ENCODE assay signal across 1 mouse cellular context in the genomic region with DNA sequence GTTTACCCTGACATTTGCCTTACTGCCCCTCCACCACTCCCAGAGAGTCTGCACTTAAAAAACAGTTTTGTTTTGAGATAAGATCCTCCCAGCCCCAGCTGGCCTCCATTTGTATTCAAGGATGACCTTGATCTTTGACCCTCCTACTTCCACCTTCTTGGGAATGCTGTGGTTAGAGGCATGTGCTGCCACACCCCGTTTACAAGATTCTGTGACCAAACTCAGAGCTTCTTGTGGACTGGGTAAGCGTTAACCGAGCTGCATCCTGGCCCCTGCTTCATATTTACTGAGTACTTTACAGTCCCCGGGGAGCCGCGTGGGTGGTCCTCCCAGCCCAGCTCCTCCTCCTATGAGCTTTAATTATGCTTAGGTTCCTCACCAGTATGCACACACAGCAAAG.
A peak's percentile ranks its signal among the peaks of the same experiment; 100 is the strongest.
TF ChIP-seq lines count a peak whose summit lies in the region.

No protein-coding gene starts in this region.

TF ChIP-seq in MEL, 35 proteins besides CTCF, POLR2A, EP300 and RAD21 (continued from another document):
- TF ChIP-seq GATA1 (IDR thresholded peaks at IDR 0.05; ENCODE audit: low read depth, low read length) = peak; percentile 47; the same call in 1 of the 2 replicates
- no peak for TF ChIP-seq KAT2A (conservative IDR thresholded peaks at IDR 0.05; ENCODE audit: low read depth, low read length)
- TF ChIP-seq MYC (IDR thresholded peaks at IDR 0.05; ENCODE audit: low read depth, low read length) = no peak
- no peak for TF ChIP-seq TAL1 (IDR thresholded peaks at IDR 0.05; ENCODE audit: low read length)
- peak; percentile 69 for TF ChIP-seq MXI1 (IDR thresholded peaks at IDR 0.05; ENCODE audit: low read depth, low read length)
- no peak for TF ChIP-seq POLR2AphosphoS2 (IDR thresholded peaks at IDR 0.05; ENCODE audit: low read length)
- TF ChIP-seq USF2 (IDR thresholded peaks at IDR 0.05; ENCODE audit: borderline replicate concordance in 1 of 2, insufficient read depth in 1 of 2, low read depth in 1 of 2, low read length in 2 of 2) = no peak
- TF ChIP-seq CHD1 (IDR thresholded peaks at IDR 0.05; ENCODE audit: low read depth, low read length) = no peak
- no peak for TF ChIP-seq SMC3 (IDR thresholded peaks at IDR 0.05; ENCODE audit: low read depth, low read length)
- TF ChIP-seq ZNF384 (IDR thresholded peaks at IDR 0.05; ENCODE audit: low read depth, low read length) = peak; percentile 29; the same call in 1 of the 2 replicates
- TF ChIP-seq ETS1 (IDR thresholded peaks at IDR 0.05; ENCODE audit: low read depth, low read length) = peak; percentile 75
- TF ChIP-seq ELF1 (IDR thresholded peaks at IDR 0.05; ENCODE audit: low read depth, low read length) = 0 out of 2 replicates have a peak, but pooled peaks have one; percentile 14
- TF ChIP-seq MYB (IDR thresholded peaks at IDR 0.05; ENCODE audit: low read depth, low read length) = no peak
- peak; percentile 74; the same call in 1 of the 2 replicates for TF ChIP-seq MAX (IDR thresholded peaks at IDR 0.05; ENCODE audit: low read length)
- TF ChIP-seq ZMIZ1 (IDR thresholded peaks at IDR 0.05; ENCODE audit: low read depth, low read length) = 0 out of 2 replicates have a peak, but pooled peaks have one; percentile 41
- no peak for TF ChIP-seq HCFC1 (IDR thresholded peaks at IDR 0.05; ENCODE audit: low read depth, low read length)
- no peak for TF ChIP-seq NRF1 (IDR thresholded peaks at IDR 0.05; ENCODE audit: insufficient read depth, low read depth, low read length, poor library complexity, severe bottlenecking)
- TF ChIP-seq TBP (IDR thresholded peaks at IDR 0.05; ENCODE audit: low read depth, low read length) = peak; percentile 38; the same call in 1 of the 2 replicates
- no peak for TF ChIP-seq MAFK (IDR thresholded peaks at IDR 0.05; ENCODE audit: borderline replicate concordance, low read depth, low read length)
- TF ChIP-seq MAZ (IDR thresholded peaks at IDR 0.05; ENCODE audit: low read depth, low read length) = 0 out of 2 replicates have a peak, but pooled peaks have one; percentile 33
- TF ChIP-seq GABPA (IDR thresholded peaks at IDR 0.05; ENCODE audit: low read depth, low read length) = no peak
- peak; percentile 24; the same call in 1 of the 2 replicates for TF ChIP-seq USF1 (IDR thresholded peaks at IDR 0.05; ENCODE audit: low read depth, low read length)
- TF ChIP-seq POLR2AphosphoS5 (IDR thresholded peaks at IDR 0.05; ENCODE audit: borderline replicate concordance, low read depth, low read length) = no peak
- TF ChIP-seq JUND (IDR thresholded peaks at IDR 0.05; ENCODE audit: low read depth, low read length) = peak; percentile 42; the same call in 1 of the 2 replicates
- no peak for TF ChIP-seq MEF2A (IDR thresholded peaks at IDR 0.05; ENCODE audit: extremely low read depth, insufficient replicate concordance, low read depth, low read length, poor library complexity, severe bottlenecking)
TF ChIP-seq in MEL: peak in this region for 14.
